Mouse (Mus musculus) forebrain, embryonic 13.5 days (tissue): ENCODE data around the gene Bach1. TPM values are rescaled to one million over a fixed set of nuclear protein-coding genes. Genes with fewer than 3 reads are reported as not detected.

Source experiments
- ATAC-seq: fragments of 200-750 bp; cut with Nextera tagmentation; 2 replicates; pipeline ENCODE4 v1.8.0; 2017
- H3K27ac ChIP-seq: fragments of 300-500 bp; sonication (generic); 2 replicates; pipeline ENCODE4 v1.5.1; 2015; ENCODE audit warnings: inconsistent platforms, mild to moderate bottlenecking, moderate library complexity
- H3K27me3 ChIP-seq: fragments of 300-500 bp; sonication (generic); 2 replicates; pipeline ENCODE4 v1.6.1; 2015; ENCODE audit warnings: mild to moderate bottlenecking, inconsistent platforms
- H3K36me3 ChIP-seq: fragments of 300-500 bp; sonication (generic); 2 replicates; pipeline ENCODE4 v1.6.1; 2015; ENCODE audit warnings: mild to moderate bottlenecking, inconsistent platforms; ENCODE audit not compliant: poor library complexity, severe bottlenecking
- H3K4me1 ChIP-seq: fragments of 300-500 bp; sonication (generic); 2 replicates; pipeline ENCODE4 v1.6.1; 2015; ENCODE audit warnings: inconsistent platforms
- H3K4me2 ChIP-seq: fragments of 300-500 bp; sonication (generic); 2 replicates; pipeline ENCODE4 v1.6.1; 2015; ENCODE audit warnings: inconsistent platforms, mild to moderate bottlenecking, moderate library complexity
- H3K4me3 ChIP-seq: fragments of 300-500 bp; sonication (generic); 2 replicates; pipeline ENCODE4 v1.5.1; 2015; ENCODE audit warnings: mild to moderate bottlenecking, inconsistent platforms
- H3K9ac ChIP-seq: fragments of 300-500 bp; sonication (generic); 2 replicates; pipeline ENCODE4 v1.6.1; 2015; ENCODE audit warnings: mild to moderate bottlenecking, inconsistent platforms
- H3K9me3 ChIP-seq: fragments of 300-500 bp; sonication (generic); replicated peaks from 2 replicates; pipeline ENCODE4 v1.6.1; 2016; ENCODE audit warnings: inconsistent platforms
- WGBS: fragments of 180-500 bp; shearing (Covaris S2); methylation state at CpG from one replicate; pipeline ENCODE4 v1.1.7; 2015; 5-methylcytosine and 5-hydroxymethylcytosine counted together
- polyA plus RNA-seq: library from polyadenylated mRNA; unstranded; fragments of >200 nt; fragmentation: Nextera tagmentation; extraction: Ambion mirVana; gene quantifications from 2 replicates; pipeline ENCODE4 v1.2.1, GENCODE M21; 2015

Gene Bach1
- polyA plus RNA-seq, 1 experiment from 2014 or later, result 20.7 TPM

GRCm38 (mm10) chr16:87751243-87751642 is 52.5 kb downstream of the Bach1 start:
- Histone ChIP-seq H3K9me3 (0 out of 2 replicates have a peak, but pooled peaks cover 5% of the 10 kb centered on the region), H3K4me2 (no peak overlapping the region), H3K4me1 (no peaks in the 10 kb centered on the region), H3K9ac (no peak overlapping the region), H3K27ac (no peak overlapping the region), H3K4me3 (no peak overlapping the region), H3K36me3 (no peaks in the 10 kb centered on the region), H3K27me3 (no peaks in the 10 kb centered on the region)
- no peak for ATAC-seq
- 94% methylated on average over 13 of the region's 13 CpGs for WGBS

- Histone ChIP-seq H3K4me2 (no peak overlapping the region), H3K27ac (no peak overlapping the region), H3K36me3 (no peaks in the 10 kb centered on the region), H3K9me3 (0 out of 2 replicates have a peak, but pooled peaks cover 5% of the 10 kb centered on the region), H3K4me3 (no peak overlapping the region), H3K9ac (no peak overlapping the region), H3K27me3 (no peaks in the 10 kb centered on the region), H3K4me1 (no peaks in the 10 kb centered on the region)
- ATAC-seq, result no peak
- 67% methylated on average over 13 of the region's 13 CpGs for WGBS
These were observed 53.7 kb downstream of the Bach1 start for GRCm38 (mm10) chr16:87752482-87752881.

- Histone ChIP-seq H3K4me1 (no peaks in the 10 kb centered on the region), H3K27me3 (no peaks in the 10 kb centered on the region), H3K9ac (no peak overlapping the region), H3K4me3 (no peak overlapping the region), H3K9me3 (0 out of 2 replicates have a peak, but pooled peaks cover 5% of the 10 kb centered on the region), H3K36me3 (no peaks in the 10 kb centered on the region), H3K27ac (no peak overlapping the region), H3K4me2 (no peak overlapping the region)
- peak; percentile 57 for ATAC-seq
- WGBS, result 74% methylated on average over 9 of the region's 9 CpGs
These were observed 56.1 kb downstream of the Bach1 start for GRCm38 (mm10) chr16:87754858-87755257.

- Histone ChIP-seq H3K27ac (no peak overlapping the region), H3K36me3 (no peaks in the 10 kb centered on the region), H3K9ac (no peak overlapping the region), H3K4me3 (no peak overlapping the region), H3K4me1 (no peaks in the 10 kb centered on the region), H3K27me3 (no peaks in the 10 kb centered on the region), H3K4me2 (no peak overlapping the region), H3K9me3 (0 out of 2 replicates have a peak, but pooled peaks cover 5% of the 10 kb centered on the region)
- ATAC-seq, result no peak
- 94% methylated on average over 3 of the region's 3 CpGs for WGBS
These were observed 57.2 kb downstream of the Bach1 start for GRCm38 (mm10) chr16:87755915-87756314.

DNA sequence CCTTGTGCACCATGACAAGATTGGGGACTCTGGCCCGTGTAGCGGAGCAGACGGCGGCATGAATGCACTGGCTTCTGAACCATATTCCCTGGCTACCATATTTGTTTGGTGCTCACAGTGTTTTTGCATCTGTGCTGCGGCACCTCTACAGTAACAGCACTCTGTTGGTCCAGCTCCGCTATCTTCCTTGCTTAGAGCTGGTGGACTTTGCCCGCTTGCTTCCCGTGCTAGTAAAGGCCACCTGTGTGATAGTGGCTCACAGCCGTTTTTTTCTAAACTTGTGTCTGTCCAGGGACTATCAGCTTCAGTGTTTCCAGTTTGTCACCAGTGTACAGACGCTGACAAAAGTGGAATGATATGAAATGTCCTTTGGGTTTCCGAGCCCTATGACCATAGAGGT is 59.3 kb downstream of the Bach1 start:
- 95% methylated on average over 11 of the region's 11 CpGs for WGBS
- ATAC-seq, result no peak
- Histone ChIP-seq H3K4me1 (no peaks in the 10 kb centered on the region), H3K36me3 (no peaks in the 10 kb centered on the region), H3K4me3 (no peak overlapping the region), H3K27ac (no peak overlapping the region), H3K27me3 (no peaks in the 10 kb centered on the region), H3K9ac (no peak overlapping the region), H3K4me2 (no peak overlapping the region), H3K9me3 (0 out of 2 replicates have a peak, but pooled peaks cover 5% of the 10 kb centered on the region)

GRCm38 (mm10) chr16:87764668-87765109 is 65.9 kb downstream of the Bach1 start:
- no peak for ATAC-seq
- WGBS, result 93% methylated on average over 15 of the region's 15 CpGs

DNA sequence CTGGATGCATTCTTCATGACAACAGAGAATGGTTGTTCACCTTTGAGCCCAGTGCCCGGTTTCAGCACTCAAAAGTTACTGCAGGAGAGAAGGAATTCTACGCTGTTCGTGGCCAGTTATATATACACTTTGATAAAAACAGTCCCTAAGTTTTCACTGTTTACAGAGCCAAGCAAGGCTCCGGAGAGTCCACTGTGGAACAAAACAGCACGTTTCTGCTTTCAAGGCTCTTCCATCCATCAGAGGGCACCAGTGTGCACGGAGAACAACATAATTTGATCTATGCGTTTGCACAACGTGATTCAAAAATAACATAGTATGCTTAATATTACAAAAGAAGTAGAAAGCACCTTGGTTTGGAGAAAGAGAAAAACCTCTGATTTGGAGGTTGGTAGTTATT is 67.2 kb downstream of the Bach1 start:
- no peak for ATAC-seq
- no peak overlapping the region for H3K4me2 ChIP-seq
- 75% methylated on average over 8 of the region's 8 CpGs for WGBS
- no peaks in the 10 kb centered on the region for H3K9me3 ChIP-seq
- no peak overlapping the region for H3K27ac ChIP-seq
- no peak overlapping the region for H3K4me3 ChIP-seq
- H3K36me3 ChIP-seq, result no peaks in the 10 kb centered on the region
- no peaks in the 10 kb centered on the region for H3K27me3 ChIP-seq
- H3K4me1 ChIP-seq, result no peaks in the 10 kb centered on the region
- H3K9ac ChIP-seq, result no peak overlapping the region

More at GRCm38 (mm10) chr16:87764668-87765109, 65.9 kb downstream of the Bach1 start:
- Histone ChIP-seq H3K9me3 (no peaks in the 10 kb centered on the region), H3K27me3 (no peaks in the 10 kb centered on the region), H3K4me3 (no peak overlapping the region), H3K4me1 (no peaks in the 10 kb centered on the region), H3K9ac (no peak overlapping the region), H3K27ac (no peak overlapping the region), H3K4me2 (no peak overlapping the region), H3K36me3 (no peaks in the 10 kb centered on the region)

DNA sequence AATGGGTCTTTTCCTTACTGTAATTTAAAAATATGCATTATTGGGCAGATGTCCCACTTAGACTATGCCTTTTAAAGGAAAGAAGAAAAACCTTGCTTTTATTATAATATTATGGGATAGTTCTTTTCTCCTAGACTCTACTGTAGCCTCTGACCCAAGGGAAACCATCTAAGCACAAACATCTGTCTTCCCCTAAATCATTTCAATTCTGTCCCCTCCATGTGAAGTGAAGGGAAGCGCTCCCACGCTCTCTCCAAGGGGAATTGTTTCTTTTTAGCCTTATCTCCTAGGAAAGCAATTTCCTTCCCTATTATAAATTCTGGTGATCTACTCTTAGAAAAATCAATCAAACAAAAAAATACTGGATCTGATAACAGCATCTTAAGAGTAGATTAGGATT is 71.8 kb downstream of the Bach1 start:
- Histone ChIP-seq H3K36me3 (no peaks in the 10 kb centered on the region), H3K4me1 (no peaks in the 10 kb centered on the region), H3K27me3 (no peaks in the 10 kb centered on the region), H3K4me3 (no peak overlapping the region), H3K4me2 (no peak overlapping the region), H3K27ac (no peak overlapping the region), H3K9ac (no peak overlapping the region), H3K9me3 (no peaks in the 10 kb centered on the region)
- ATAC-seq, result no peak
- 93% methylated on average over 2 of the region's 2 CpGs for WGBS

GRCm38 (mm10) chr16:87771926-87772325 is 73.2 kb downstream of the Bach1 start:
- Histone ChIP-seq H3K9me3 (no peaks in the 10 kb centered on the region), H3K27me3 (no peaks in the 10 kb centered on the region)
- WGBS, result 76% methylated on average over 4 of the region's 4 CpGs

DNA sequence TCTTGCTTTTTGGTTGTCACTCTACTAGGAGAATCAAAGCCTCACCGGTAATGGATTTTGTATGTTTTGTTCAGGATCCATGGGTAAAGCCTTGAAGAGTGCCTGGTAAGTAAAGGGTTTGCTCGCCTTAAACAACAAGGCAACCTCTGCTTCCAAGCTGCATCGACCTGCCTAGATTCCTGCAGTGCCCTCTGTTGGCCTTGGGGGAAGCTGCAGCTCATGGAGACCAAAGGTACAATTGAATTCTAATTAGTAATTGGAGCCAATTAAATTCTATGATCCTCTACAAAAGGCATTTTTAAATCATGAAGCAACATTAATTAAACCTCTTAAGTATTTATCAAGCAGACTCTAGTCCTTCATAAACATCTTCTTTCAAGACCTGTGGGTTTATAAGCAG is 75.7 kb downstream of the Bach1 start:
- Histone ChIP-seq H3K27me3 (no peaks in the 10 kb centered on the region), H3K27ac (no peak overlapping the region), H3K4me2 (no peak overlapping the region), H3K9ac (no peak overlapping the region), H3K36me3 (no peaks in the 10 kb centered on the region), H3K4me3 (no peak overlapping the region), H3K9me3 (no peaks in the 10 kb centered on the region), H3K4me1 (no peaks in the 10 kb centered on the region)
- WGBS, result 70% methylated on average over 3 of the region's 3 CpGs
- ATAC-seq, result no peak

More at GRCm38 (mm10) chr16:87771926-87772325, 73.2 kb downstream of the Bach1 start:
- H3K4me1 ChIP-seq, result no peaks in the 10 kb centered on the region
- no peak overlapping the region for H3K9ac ChIP-seq
- no peak for ATAC-seq
- no peak overlapping the region for H3K4me3 ChIP-seq
- H3K4me2 ChIP-seq, result no peak overlapping the region
- no peak overlapping the region for H3K27ac ChIP-seq
- H3K36me3 ChIP-seq, result no peaks in the 10 kb centered on the region

- 87% methylated on average over 4 of the region's 4 CpGs for WGBS
- no peak for ATAC-seq
These were observed 78.6 kb downstream of the Bach1 start for GRCm38 (mm10) chr16:87777373-87777772.

DNA sequence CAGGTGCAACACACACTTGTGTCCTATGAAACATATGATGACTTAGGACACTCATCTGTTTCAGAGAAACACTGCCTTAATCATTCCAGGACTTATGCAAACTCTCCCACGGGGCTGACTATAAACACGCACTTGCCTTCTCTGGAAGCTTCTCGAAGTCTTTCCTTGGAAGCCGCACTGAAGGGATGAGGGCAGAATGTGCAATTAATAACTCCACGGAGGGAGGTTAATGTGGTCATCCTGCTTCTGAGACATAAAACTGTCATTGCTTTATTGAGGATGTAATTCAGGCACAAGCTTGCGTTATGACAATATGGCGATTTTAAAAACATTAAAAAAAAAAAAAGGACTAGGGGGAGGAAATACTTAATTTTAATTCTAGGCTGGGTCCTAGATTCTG is 82.9 kb downstream of the Bach1 start:
- H3K4me1 ChIP-seq, result no peaks in the 10 kb centered on the region
- H3K27me3 ChIP-seq, result no peaks in the 10 kb centered on the region
- no peak overlapping the region for H3K27ac ChIP-seq
- H3K4me2 ChIP-seq, result no peak overlapping the region
- H3K4me3 ChIP-seq, result no peak overlapping the region
- WGBS, result 71% methylated on average over 7 of the region's 7 CpGs
- H3K9ac ChIP-seq, result no peak overlapping the region
- no peaks in the 10 kb centered on the region for H3K9me3 ChIP-seq
- no peaks in the 10 kb centered on the region for H3K36me3 ChIP-seq
- no peak for ATAC-seq

More at GRCm38 (mm10) chr16:87777373-87777772, 78.6 kb downstream of the Bach1 start:
- Histone ChIP-seq H3K36me3 (no peaks in the 10 kb centered on the region), H3K4me3 (no peak overlapping the region), H3K27me3 (no peaks in the 10 kb centered on the region), H3K9ac (no peak overlapping the region), H3K4me1 (no peaks in the 10 kb centered on the region), H3K4me2 (no peak overlapping the region), H3K9me3 (no peaks in the 10 kb centered on the region), H3K27ac (no peak overlapping the region)
